Mouse (Mus musculus): Measurements from ENCODE around the gene Ssbp1.

DNA sequence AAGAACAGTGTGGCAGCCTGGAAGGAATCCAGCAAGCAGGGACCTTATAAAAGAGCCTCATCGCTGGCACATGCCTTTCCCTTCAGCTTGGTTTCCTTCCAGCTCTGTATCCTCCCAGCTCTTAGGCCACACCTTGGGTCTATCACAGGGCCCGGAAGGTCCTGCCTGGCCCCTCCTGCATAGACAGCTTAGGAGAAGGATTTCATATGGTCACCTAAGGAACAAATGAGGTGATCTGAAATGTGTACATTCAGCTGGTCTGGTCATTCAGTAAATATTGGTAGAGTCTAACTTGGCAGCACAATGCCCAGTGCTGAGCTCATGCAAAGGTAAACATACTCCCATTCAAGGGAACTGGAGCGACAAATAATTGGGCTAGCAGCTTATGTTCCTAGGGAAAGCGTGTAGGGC lies 41.6 kb upstream of the Ssbp1 start:
- no peak for TF ChIP-seq CTCF (IDR thresholded peaks at IDR 0.05; ENCODE audit: extremely low read depth, insufficient read depth, insufficient read length, insufficient replicate concordance)
- no peak for TF ChIP-seq POLR2A (IDR thresholded peaks at IDR 0.05; ENCODE audit: low read depth, low read length)

All from spleen, adult 2 months (tissue).